Mouse (Mus musculus): ENCODE measurements at regions not wholly inside any gene's neighbourhood (a gene's known extent, or its start where the extent isn't known, plus 50 kb on each side); places are given as distances from the start of the nearest gene placed in this dataset.
"Not testable (repeated sequence)": the region's sequence is repeated elsewhere in the genome, so short reads cannot be mapped to it uniquely, and the experiment has no call there.

DNA sequence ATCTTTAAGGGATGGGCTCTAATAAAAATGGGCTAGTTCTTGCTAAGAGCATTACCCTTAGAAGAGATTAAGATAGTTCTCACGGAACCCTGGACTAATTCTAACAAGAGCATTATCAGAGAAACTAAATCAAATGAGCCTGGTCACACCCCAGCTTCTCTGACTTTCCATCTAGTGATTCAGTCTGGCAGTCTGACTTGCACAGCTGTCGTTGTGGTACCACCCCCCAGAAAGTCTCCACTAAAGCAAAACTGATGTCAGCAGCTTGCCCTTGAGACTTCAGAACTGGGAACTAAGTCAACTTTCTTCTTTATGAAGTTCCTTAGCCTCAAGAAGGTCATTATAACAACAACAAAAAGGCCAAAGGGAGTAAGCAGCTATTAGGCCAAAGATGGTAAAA is 126.5 kb upstream of the Max start:
- DNase-seq = no peak

DNA sequence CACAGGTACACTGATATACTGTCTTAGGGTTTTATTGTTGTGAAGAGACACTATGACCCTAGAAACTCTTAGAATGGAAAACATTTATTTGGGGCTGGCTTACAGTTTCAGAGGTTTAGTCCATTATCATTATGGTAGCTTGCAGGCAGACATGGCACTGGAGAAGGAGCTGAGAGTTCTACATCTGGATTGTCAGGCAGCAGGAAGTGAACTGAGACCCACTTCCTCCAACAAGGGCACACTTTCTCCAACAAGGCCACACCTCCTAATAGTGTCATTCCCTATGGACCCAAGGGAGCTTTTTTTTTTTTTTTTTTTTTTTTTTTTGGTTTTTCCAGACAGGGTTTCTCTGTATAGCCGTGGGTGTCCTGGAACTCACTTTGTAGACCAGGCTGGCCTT is 124.9 kb upstream of the Max start:
- DNase-seq = not testable (repeated sequence)

DNA sequence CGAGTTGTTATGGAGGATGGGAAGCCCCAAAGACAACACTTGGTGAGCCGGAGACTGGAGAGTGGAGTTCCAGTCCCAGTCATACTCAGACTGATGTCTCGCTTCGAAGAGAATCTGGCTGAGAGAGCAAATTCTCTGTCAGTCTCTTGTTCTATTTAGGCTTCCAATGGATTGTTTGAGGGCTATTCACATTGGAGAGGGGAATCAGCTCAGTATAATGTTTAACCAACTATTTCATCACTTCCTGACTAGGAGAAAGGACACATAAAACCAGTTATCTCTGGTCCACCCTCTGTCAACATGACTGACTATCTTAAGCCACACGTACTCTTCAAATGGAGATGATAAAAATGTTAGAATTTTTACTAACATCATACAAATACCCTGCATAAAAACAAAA is 123.9 kb upstream of the Max start:
- no peak for DNase-seq

DNA sequence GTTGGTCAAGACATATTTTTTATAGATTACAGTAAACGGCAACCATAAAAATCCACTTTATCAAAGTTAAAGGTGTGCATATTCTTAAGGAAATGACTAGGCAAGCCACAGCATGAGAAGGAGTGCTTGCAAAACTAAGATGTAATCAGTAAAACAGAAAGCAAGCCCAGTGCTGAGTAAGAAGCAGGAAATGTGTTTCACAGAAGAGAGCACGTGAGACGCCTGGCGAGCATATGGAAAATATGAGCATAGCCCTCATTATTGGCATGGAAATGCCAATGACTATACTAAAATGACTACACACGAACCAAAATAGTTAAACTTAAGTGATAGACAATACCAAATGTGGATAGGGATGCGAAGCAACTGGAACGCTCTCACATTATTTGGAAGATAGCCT is 123.2 kb upstream of the Max start:
- no peak for DNase-seq

DNA sequence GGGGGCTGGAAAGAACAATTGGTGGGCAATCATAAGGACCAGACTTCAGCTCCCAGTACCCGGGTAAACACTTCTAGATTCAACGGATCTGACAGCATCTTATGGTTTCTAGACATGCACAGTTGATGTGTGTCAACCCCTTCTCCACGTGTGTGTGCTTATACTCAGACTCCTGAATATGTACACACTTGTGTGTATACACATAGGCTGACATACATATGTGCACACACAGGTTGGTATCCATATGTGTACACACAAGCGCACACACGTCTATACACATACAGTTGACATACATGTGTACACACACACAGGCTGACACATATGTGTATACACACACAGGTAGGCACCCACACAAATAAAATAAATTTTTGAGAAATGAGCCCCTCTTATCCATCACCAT is 122.7 kb upstream of the Max start:
- no peak for DNase-seq

DNA sequence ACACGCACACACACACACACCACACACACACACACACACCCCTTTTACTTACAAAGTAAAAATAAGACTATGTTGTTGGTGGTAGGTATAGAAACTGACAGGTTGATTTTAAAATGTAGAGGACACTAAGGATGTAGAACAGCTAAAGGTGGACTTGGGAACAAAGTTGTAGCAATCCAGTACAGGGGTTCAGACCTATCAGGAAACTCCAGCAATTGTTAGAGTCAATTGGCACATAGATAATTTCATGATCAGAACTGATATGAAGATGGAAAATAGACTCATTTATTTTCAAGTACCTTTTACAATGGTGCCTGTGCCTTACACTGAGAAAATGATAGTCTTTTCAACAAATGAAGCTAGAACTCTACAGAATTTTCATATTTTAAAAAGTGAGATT is 122.3 kb upstream of the Max start:
- DNase-seq = no peak

DNA sequence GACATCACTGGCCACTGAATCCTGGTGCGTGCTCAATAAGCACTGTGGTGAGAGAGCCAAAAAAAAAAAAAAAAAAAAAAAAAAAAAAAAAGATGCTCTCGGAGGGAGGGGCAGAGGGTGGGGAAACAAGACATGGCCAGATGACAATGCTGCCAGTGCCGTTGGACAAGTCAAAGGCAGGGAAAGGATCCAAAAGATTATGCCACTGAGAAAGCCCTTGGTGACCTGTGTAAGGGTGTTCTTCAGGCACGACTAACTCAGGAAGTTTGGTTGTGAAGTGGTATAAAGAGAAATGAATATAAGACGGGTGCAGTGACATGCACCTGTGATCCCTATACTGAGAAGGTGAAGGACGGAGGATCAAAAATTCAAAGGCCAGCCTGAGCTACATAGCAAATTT is 121.8 kb upstream of the Max start:
- no peak for DNase-seq

DNA sequence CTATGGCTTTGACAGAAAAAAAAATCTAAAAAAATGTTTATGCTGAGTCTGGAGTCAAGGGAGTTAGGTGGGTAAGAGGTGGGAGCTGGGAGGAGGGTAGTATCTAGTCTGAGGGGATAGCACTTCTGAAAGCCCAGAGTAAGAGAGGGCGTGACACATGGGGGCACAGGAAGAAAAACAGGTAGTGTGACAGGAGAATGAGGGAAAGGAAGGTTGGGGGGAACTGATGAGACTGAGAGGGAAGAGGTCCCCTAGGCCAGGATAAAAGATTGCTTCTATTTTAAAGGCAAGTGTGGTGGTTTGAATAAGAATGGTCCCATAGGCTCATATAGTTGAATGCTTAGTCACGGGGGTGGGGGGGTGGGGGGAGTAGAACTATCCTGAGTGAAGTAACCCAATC is 119.8 kb upstream of the Max start:
- DNase-seq = no peak

DNA sequence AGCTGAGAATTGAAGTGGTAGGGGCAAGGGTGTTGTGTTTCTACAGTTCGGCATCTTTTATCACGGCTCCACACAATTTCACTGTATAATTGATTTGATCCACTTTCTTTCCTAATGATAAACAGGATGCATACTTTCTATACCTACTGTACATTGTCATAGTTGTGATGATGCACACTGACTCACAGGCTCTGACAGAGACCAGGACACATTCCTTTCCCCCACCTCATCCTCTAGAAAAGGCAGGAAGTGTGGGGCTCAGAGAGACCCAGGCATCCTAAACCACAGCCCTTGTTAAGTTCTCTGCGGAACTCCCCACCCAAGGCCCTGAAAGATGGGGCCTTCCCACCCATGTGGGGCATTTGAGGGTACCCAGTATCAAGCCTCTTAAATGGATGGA is 117.5 kb upstream of the Max start:
- no peak for DNase-seq

DNA sequence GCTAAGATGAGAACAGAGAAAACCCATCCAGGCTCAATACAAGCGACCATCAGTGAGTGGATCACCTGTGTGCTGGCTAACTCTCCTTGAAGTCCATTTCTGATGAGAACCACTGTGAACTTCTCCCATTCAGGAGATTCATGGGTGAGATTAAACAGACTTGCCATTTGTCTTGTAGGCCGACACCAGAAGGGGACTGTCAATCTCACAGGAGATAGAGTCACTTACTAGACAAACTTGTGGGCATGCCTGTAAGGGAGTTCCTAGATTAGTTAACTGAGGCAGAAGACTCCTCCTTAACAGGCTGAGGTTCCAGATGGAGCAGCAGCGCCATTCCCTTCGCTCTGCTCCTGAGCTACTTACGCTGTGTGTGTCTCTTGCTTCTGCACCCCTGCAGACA is 114.7 kb upstream of the Max start:
- no peak for DNase-seq

DNA sequence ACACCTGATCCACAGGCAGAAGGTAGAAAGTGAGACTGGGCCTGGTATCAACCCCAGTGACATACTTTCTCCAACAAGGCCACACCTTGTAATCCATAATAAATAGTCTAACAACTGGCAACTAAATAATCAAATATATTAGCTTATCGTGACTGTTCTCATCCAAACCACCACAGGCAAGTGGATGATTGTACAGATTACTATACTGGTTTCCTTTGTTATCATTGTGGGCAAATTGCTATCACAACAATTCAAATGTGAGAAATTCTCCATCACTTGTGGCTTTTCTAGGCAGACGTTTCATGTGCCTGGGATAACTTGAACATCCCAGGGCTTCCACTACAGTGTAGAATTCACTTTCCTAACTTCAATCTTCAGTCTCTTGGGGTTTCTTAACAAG is 112.6 kb upstream of the Max start:
- DNase-seq = no peak

DNA sequence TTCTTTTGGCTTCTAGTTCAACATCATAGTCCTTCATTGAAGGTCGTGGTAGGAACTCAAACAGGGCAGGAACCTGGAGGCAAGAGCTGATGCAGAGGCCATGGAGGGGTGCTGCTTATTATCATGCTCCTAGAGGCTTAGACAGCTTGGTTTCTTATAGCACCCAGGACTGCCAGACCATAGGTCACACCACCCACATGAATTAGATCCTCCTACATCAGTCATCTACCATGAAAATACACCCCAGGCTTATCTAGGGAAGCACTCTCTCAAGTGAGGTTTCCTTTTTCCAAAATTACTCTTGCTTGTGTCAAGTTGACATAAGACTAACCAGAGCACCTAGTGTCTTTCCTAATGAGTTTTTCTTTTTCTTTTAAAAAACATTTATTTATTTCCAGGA is 109.7 kb upstream of the Max start:
- DNase-seq = no peak

DNA sequence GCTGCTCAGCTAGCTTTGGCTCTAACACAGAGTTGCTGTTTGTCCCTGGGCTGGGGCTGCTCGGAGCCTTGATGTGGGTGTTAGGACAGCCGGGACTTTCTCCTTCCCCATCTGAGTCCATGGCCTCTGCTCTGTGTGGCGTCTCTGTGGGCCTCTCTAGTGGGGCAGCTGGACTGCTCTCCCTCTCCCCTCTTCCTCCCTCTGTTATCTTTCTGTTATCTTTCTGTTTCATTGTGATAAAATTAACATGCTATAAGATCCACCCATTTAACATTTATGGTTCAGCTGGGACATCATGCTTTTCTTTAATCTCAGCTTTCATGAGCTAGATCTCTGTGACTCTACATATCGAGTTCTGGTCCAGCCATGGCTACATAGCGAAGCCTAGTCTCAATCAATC is 105.9 kb upstream of the Max start:
- no peak for DNase-seq

DNA sequence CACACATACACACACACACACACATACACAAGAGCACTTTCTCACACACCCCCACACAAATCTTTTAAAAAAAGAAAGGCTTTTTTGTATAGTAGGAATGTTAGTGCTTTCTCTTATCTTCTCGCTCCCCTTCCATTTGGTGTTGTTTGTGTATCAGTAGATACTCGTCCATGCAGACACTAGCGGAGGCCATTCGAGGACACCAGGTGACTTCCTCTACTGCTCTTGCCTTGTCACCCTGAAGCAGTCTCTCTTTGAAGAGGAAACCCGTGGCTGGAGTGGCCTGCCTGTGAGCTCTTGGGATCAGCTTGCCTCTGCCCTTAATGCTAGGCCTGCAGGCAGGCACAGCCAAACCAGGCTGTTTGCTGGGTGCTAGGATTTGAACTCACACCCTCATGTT is 105.1 kb upstream of the Max start:
- no peak for DNase-seq

DNA sequence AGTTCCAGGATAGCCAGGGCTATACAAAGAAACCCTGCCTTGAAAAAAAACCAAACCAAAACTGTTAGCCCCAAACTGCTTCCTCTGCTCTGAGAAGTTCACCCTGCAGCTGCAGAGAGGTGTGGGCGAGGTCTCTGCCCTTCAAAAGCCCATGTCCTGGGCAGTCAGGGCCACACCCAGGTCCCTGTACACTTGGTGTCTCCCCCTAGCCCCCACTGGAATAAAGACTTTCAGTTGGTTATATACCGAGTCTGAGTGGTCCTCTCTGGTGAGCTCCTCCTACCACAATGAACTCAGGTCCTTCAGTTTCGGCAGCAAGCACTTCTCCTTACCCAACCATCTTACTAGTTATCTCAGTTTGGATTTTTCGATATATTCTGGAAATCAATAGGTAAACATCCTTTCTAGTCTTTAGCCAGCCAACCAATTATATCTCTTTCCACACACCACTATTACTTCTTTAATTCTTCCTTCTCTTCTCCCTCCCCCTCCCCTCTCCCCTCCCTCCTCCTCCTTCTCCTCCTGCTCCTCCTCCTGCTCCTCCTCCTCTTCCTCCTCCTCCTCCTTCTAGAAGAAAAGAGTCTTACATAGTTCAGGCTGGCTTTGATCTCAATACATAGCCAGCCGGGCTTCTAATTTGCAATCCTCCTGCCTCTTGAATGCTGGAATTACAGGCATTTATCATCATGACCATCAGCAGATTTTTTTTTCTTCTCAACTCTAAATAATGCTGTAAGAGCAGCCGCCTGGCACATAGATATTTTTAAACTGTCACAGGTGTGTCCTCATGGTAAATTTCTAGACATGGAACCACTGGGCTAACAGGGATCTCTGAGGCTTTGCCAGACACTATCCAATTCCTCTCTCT is 103.9 kb upstream of the Max start:
- no peak for DNase-seq

DNA sequence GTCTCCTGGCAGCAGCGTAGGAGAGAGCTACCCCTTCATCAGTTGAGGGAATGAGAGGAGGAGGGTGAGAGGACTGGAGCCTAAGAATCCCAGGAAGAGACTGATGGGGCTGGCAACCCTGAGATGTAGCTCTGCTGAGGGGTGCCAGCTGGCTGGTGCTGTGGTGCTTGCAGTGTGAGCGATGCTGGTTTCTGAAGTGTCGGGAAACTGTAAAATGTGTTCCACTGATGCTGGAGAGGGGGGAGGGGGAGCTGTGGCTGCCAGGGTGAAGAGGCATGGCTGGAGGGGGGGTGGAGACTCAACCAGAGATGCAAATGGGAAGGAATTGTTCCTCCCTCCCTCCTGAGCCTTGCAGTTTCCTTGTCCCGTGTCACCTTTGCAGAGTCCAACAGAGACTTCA is 102.0 kb upstream of the Max start:
- DNase-seq = no peak

DNA sequence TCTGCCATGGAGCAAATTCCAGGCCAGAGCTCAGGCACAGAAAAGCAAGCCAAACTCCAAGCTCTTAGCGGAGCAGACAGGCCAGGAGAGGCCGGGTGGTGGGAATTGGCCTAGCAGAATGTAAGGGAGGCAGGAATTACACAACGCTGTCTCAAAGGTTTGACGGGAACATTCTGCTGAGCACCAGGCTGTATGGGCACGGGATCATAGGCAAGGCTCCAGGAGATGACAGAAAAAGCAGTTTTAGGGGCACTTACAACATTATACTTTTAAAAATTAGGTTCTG is 99.5 kb upstream of the Max start:
- DNase-seq = peak; percentile 39

DNA sequence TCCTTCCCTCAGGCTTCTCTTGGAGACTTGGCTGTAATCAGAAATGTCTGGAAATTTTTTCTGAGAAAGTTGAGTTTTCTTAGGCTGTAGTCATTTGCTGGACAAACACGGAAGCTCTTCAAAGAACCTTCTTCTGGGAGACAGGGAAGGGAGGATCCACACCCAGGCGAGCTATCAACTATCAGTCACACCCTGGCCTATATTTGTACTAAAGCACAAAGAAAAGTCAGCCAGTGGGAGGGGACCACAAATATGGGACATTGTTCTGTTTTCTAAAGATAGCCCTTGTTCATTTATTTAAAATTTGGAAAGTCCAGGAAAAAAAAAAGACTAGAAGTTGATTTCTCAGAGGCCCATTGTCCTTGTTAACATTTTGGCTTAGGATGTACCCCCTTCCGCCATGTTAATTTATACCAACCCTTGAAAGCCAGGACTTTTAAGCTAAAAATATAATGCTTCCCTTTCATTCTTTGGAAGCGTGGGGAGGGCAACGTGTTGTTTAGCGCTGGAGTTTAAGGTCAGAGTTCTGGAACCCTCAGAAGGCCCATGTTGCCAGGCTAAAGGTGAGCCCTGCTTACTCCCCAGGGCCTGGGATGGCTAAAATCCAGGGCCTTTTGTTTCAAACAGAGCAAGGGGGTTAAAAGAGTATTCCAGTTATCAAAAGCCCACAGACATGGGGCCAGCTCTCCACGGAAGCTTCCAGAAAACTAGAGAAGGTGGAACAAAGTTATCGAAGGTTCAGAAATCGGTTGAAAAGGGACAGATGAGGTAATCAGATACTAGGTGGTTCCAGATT is 99.0 kb upstream of the Max start:
- DNase-seq = no peak

DNA sequence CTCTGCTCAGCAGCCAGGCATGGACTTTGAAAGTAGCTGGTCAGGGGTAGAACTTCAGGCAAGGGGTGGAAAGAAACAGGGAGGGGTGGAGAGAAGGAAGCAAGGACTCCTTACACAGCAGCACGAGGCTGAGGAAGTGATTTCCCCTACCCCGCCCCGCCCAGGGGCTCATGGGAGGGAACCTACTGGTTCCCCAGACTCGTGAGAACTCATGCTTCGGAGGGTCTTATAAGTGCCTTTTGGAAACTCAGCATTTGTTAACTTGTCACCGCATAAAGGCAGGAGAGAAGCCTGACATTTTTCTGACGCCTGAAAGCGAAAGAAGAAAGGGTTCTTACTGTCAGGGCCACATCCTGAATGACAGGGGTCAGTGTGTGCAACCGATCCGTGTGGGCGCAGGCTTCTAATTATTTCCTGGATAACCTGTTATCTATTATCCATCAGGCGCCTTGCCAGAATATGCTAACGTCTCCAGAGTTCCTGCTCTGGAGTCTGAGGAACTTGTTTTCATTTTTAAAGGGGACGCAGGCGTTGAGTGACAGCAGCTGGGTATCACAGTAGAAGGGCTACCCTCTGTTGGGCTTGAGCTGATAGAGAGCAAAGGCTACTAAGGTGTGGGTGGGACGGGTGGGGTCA is 98.2 kb upstream of the Max start:
- peak; percentile 76 for DNase-seq

DNA sequence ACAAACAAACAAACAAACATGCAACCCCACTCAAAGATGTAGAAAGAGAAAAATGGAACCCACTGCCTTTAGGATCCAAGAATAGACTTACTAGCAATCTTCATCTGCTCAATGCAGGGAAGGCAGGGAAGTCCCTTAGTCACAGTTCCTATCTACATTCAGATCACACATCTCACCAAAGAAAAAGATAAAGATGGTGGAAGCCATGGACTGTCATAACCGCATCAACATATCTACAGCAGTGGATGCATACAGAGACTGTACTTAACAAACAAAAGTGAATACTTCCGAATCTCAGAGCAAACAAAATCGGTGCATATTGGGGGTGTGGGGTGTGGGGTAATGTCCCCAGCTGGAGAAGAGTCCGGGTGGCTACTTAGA is 97.7 kb upstream of the Max start:
- no peak for DNase-seq

DNA sequence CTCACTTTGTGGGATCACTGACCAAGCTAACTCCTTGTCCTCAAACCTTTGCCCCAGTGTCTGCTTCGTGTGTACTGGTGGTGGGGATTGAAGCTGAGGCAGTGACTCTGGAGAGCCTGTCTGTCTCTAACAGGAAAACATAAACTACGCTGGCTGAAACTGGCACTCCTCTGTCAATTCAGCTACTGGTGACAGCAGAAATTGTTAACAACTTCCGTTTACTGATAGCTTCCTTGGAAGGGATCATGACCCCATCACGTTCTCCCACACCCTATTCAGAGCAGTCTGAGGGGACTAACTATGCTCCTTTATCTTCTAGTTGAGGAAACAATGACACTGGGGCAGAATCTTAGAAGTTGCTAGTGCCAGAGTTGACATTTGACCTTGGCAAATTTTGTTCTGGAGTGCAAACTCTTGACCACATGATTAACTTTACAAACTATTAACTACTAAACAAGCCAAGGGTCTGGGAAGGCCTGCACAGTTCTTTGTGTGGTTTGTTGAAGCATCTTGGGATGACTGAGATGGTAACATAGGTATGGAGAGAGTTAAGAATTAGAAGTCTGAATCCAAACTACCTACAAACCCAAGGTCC is 96.7 kb upstream of the Max start:
- no peak for DNase-seq

DNA sequence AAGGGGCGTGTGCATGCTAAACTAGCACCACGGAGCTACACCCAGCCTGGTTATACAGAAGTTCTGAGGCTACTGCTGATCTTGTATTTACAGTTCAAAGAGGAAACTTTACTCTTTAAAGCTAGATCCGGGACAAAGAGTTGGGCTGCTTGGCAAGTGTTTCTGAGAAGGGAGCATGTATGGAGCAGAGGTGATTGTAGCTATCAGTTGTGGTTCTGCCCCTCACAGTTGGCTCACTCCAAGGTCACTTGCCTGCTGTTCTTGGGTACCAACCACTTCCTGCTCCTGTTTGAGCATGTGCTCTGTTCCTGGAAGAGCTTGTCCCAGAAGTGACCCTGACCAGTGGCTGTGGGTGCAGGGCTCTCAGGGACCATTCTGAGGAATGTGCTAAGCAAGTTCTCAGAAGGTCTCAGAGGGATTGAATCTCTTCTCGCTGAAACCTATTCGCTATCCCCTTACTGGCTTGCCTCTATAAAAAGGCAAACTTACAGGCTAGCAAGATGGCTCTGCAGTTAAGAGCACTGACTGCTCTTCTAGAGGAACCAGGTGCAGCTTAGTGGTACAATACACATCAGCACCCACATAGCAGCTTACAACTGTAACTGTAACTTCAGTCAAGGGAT is 94.9 kb upstream of the Max start:
- DNase-seq = no peak

DNA sequence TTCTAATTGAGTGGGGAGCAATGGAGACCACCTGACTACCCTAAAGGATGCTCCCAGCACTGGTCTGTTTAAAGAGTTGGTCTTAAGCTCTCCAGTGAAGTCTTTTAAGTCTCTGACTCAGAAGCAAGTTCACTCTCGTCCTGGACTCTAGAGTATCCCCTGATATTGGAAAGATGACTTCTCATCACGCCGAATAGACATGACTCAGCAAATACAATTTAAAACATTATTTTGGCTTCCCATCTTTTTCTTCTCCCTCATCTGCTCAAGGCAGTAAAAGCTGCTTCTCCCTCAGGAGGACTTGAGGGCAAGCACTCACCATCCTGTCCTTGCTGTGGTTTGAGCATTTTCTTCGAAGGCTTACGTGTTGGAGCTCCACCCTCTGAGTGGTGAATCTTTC is 92.7 kb upstream of the Max start:
- no peak for DNase-seq

DNA sequence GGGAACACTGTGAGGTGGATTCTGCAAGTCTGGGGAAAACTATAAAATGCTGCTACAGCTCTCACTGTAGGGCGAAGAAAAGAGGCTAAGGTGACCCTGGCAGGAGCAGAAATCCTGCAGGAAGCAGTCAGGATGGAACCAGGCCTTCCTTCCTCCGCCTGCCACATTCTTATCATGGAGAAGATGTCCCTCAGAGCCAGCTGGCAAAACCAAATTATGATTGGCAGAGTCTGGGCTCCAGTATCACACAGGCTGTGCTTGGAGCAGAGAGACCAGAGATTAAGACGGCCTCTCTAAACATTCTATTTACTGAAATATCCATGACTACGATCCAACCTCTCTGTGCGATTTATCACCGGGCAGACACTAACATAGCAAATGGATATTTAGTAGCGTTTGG is 92.2 kb upstream of the Max start:
- no peak for DNase-seq

All from kidney, adult 11 months (tissue).